Mouse (Mus musculus): Measurements from ENCODE around the gene Nt5dc1. TPM values are rescaled to one million over a fixed set of nuclear protein-coding genes. Genes with fewer than 3 reads are reported as not detected.

Gene Nt5dc1
- polyA plus RNA-seq, 1 experiment, result 3.4 TPM

GRCm38 (mm10) chr10:34326701-34327100 lies 91.7 kb downstream of the Nt5dc1 start:
- TF ChIP-seq GATA1 (IDR thresholded peaks at IDR 0.05; ENCODE audit: low read length), result no peak

- TF ChIP-seq GATA1 (IDR thresholded peaks at IDR 0.05; ENCODE audit: low read length), result no peak
Measured at GRCm38 (mm10) chr10:34320809-34321208, 97.5 kb downstream of the Nt5dc1 start.

DNA sequence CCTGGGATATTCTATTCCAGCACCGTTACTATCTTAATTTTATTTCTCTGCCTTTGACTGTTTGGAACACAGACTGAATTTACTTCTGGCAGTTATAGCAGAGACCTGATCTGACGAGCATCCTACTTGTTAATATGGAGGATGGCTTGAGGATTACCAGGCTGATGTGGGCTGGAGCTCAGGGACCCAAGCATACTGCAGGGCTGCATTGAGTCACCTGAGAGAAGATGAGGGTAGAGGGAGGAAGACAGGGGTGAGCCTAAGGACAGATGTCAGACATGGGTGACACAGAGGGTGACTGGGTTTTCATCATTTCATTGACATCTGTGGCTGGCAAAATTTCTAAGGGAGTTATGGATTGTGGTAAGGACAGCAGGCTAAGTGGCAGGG lies 101.1 kb downstream of the Nt5dc1 start:
- no peak for TF ChIP-seq GATA1 (IDR thresholded peaks at IDR 0.05; ENCODE audit: low read length)

DNA sequence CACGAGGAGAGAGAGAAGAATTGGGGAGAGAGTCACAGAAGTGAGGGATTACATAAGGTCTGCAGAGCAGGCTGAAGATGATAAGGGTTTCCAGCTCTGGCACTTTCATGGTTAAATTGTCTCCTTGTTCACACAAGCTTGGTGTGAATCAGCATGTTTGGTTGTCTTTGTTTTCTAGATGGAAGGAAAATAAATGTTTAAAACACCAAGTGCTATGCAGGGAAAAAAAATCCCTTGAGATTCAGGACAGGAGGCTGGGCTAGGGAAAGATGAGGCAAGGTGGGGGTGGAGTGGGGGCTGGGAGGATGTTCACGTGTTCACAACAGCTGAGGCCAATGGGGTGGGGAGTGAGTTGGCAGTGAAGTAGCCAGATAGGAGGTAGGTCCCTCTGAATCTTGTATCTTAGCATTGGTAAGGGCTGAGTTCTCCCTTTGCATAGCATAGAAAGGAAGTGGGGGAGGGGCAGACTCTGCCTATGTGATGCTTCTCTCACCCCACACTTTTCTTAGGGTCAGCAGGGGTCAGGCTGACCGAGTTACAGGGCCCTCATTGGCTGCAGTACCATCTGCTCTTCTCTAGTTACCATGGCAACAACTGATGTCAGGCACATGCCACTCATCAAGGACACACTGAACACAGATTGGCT lies 101.7 kb downstream of the Nt5dc1 start:
- no peak for TF ChIP-seq GATA1 (IDR thresholded peaks at IDR 0.05; ENCODE audit: low read length)

GRCm38 (mm10) chr10:34312536-34312935 lies 105.8 kb downstream of the Nt5dc1 start:
- no peak for TF ChIP-seq GATA1 (IDR thresholded peaks at IDR 0.05; ENCODE audit: low read length)

GRCm38 (mm10) chr10:34309915-34310685 lies 108.3 kb downstream of the Nt5dc1 start:
- TF ChIP-seq GATA1 (IDR thresholded peaks at IDR 0.05; ENCODE audit: low read length), result no peak

GRCm38 (mm10) chr10:34307070-34307469 lies 111.3 kb downstream of the Nt5dc1 start:
- TF ChIP-seq GATA1 (IDR thresholded peaks at IDR 0.05; ENCODE audit: low read length), result no peak

DNA sequence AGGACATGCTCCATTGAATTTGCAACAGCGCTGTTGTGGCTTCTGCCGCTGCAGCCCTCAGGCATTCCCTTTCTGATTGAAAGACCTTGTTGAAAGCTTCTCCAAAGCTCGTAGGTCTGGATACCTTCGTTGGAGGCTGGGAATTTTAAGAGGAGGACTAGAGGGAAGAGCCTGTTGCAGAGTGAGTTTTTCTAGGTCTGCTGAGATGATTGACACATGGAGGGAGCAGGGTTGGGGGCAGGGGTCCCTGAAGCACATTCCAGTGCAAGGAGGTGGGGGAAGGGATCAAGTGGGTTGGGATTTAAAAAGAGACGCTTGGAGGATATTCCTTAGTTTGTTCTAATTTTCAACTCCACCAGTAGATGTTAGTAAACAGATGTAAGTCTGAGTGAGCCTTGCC lies 118.0 kb downstream of the Nt5dc1 start:
- TF ChIP-seq GATA1 (IDR thresholded peaks at IDR 0.05; ENCODE audit: low read length), result no peak

DNA sequence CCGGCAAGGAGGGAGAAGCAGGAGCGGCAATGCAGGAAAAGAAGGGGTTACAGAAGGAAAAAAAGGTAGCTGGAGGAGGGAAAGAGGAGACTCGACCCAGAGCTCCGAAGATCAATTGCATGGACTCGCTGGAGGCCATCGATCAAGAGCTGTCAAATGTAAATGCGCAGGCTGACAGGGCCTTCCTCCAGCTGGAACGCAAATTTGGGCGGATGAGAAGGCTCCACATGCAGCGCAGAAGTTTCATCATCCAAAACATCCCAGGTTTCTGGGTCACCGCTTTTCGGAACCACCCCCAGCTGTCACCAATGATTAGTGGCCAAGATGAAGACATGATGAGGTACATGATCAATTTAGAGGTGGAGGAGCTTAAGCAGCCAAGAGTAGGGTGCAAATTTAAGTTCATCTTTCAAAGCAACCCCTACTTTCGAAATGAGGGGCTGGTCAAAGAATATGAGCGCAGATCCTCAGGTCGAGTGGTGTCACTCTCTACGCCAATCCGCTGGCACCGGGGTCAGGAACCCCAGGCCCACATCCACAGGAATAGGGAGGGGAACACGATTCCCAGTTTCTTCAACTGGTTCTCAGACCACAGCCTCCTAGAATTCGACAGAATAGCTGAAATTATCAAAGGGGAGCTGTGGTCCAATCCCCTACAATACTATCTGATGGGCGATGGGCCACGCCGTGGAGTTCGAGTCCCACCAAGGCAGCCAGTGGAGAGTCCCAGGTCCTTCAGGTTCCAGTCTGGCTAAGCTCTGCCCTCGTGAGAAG lies 120.2 kb downstream of the Nt5dc1 start:
- no peak for TF ChIP-seq GATA1 (IDR thresholded peaks at IDR 0.05; ENCODE audit: low read length)

DNA sequence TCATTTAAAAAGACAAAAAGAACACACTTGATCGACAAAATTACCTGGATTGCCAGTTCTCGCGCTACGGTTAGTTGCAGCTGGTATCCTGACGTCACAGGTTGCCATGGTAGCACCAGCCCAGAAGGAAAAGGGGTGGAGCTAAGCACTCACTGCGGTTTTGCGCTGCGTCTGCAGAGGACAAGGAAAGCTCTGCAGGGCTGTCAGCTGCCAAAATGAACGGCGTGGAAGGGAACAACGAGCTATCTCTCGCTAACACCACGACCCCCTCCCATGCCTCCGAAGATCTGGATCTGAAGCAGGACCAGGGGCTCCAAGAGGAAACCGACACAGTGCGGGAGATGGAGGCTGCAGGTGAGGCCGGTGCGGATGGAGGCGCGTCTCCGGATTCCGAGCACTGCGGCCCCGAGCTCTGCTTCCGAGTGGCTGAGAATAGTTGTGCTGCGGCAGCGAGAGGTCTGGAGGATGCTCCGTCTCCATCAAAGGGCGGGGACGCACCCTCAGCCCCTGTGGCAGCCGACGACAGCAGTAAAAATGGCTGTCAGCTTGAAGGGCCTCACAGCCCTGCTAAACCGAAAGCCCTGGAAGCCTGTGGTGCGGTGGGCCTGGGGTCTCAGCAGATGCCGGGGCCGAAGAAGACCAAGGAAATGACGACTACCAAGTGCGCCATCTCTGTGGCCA lies 120.9 kb downstream of the Nt5dc1 start, which contains the start of gene Tspyl4:
Gene Tspyl4 (plus strand): TSS at position 144 of the 681 bp plus-strand sequence.
- no peak for TF ChIP-seq GATA1 (IDR thresholded peaks at IDR 0.05; ENCODE audit: low read length)

DNA sequence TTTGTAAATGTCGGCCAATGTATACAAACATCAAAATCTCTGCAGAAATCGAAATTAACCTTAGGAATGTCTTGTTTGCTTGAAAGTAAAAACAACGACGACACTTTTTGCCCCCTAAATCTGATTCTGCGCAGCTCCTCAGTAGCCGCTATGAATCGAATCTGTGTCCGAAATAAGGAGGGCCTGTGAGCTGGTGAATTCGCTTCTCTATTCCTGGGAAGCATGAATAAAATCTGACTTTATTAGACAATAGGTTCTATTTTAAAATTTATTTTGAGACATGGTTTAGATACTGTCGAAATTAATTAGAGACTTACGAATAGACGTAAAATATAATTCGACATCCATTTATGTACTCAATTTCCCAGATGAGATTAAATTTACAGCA lies 121.4 kb downstream of the Nt5dc1 start:
- TF ChIP-seq GATA1 (IDR thresholded peaks at IDR 0.05; ENCODE audit: low read length), result no peak

- TF ChIP-seq GATA1 (IDR thresholded peaks at IDR 0.05; ENCODE audit: low read length), result no peak
Measured at GRCm38 (mm10) chr10:34282420-34283238, 135.7 kb downstream of the Nt5dc1 start.

DNA sequence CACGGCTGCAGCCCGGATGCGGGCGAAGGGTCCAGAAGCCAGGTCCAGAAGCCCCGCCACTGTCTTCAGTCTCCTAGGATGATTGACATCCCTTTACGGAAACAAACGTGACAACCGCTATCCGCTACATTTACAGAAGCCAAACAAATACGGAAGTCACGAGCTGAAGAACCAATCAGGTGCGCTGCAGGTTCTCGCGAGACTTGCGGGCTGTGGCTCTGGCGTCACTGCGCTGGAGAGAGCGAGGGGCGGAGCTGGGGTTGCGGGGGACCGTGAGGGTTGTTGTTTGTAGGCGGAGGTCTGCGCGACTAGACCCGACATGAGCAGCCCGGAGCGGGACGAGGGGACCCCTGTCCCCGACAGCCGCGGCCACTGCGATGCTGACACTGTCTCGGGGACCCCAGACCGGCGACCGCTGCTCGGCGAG lies 136.4 kb downstream of the Nt5dc1 start, which contains the start of gene Tspyl1:
Gene Tspyl1 (plus strand): TSS at position 229 of the 427 bp plus-strand sequence.
- TF ChIP-seq GATA1 (IDR thresholded peaks at IDR 0.05; ENCODE audit: low read length), result no peak

DNA sequence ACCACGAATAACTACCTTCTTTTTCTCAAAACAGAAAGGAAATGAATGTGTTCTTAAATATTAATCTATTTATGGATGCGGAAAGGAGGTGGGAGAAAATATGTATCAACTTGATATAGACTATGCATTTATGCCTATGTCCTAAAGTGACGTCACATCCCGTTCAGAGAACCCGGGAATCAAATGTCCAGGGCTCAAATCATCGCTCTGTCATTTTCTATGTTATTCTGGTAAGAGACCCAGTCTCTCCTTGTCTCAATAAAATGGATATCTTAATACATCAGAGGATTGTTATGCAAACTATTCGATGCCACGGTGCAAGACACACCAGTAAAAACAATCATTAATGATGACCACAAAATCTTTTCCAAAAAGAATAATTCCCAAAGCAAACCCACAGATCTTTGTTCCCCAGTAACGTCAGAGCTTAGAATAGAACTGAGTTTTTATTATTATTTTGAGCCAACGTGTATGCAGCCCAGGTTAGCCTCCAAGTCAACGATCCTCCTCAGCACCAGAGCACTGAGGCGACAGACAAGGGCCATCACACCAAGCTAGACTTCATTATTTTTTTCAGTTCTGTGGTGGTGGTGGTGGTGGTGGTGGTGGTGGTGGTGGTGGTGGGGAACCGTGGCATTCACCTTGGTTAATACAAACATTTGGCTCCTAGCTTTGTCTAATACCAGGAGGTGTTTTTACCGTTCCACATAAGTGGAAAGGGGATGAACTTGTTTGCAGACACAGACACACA lies 137.0 kb downstream of the Nt5dc1 start:
- TF ChIP-seq GATA1 (IDR thresholded peaks at IDR 0.05; ENCODE audit: low read length), result no peak
